Mouse (Mus musculus) ES-Bruce4 (cell line): ENCODE measurements around the gene Oxct1.

Source experiments
- CTCF ChIP-seq: IDR thresholded peaks from one replicate; pipeline ENCODE4 v1.8.1; 2011; ENCODE audit warnings: low read depth, low read length
- POLR2A ChIP-seq: IDR thresholded peaks from one replicate; pipeline ENCODE4 v1.8.1; 2011; ENCODE audit warnings: low read length; ENCODE audit not compliant: insufficient read depth

GRCm38 (mm10) chr15:4023747-4024146 lies 2.4 kb upstream of the Oxct1 start:
- TF ChIP-seq POLR2A (no peak), CTCF (no peak)
